Mouse (Mus musculus) embryonic facial prominence, embryonic 13.5 days (tissue): ENCODE results near the gene Bsn. TPM values are rescaled to one million over a fixed set of nuclear protein-coding genes. Genes with fewer than 3 reads are reported as not detected.

Experiments
- ATAC-seq: fragments of 200-750 bp; cut with Nextera tagmentation; 2 replicates; pipeline ENCODE4 v1.8.0; 2017; ENCODE audit warnings: low read depth; ENCODE audit not compliant: insufficient number of reproducible peaks, insufficient read depth, low FRiP score, low TSS enrichment
- H3K27ac ChIP-seq: fragments of 300-500 bp; sonication (generic); 2 replicates; pipeline ENCODE4 v1.5.1; 2015; ENCODE audit warnings: moderate library complexity, mild to moderate bottlenecking, inconsistent platforms
- H3K27me3 ChIP-seq: fragments of 300-500 bp; sonication (generic); 2 replicates; pipeline ENCODE4 v1.6.1; 2015; ENCODE audit warnings: mild to moderate bottlenecking, inconsistent platforms
- H3K36me3 ChIP-seq: fragments of 300-500 bp; sonication (generic); 2 replicates; pipeline ENCODE4 v1.6.1; 2015; ENCODE audit warnings: mild to moderate bottlenecking, inconsistent platforms
- H3K4me1 ChIP-seq: fragments of 300-500 bp; sonication (generic); 2 replicates; pipeline ENCODE4 v1.6.1; 2015; ENCODE audit warnings: inconsistent platforms
- H3K4me2 ChIP-seq: fragments of 300-500 bp; sonication (generic); 2 replicates; pipeline ENCODE4 v1.6.1; 2015; ENCODE audit warnings: moderate library complexity, mild to moderate bottlenecking, inconsistent platforms
- H3K4me3 ChIP-seq: fragments of 300-500 bp; sonication (generic); 2 replicates; pipeline ENCODE4 v1.5.1; 2015; ENCODE audit warnings: mild to moderate bottlenecking, inconsistent platforms
- H3K9ac ChIP-seq: fragments of 300-500 bp; sonication (generic); 2 replicates; pipeline ENCODE4 v1.6.1; 2015; ENCODE audit warnings: mild to moderate bottlenecking, inconsistent platforms
- H3K9me3 ChIP-seq: fragments of 300-500 bp; sonication (generic); 2 replicates; pipeline ENCODE4 v1.6.1; 2016; ENCODE audit warnings: inconsistent platforms
- whole genome bisulfite sequencing: fragments of 180-500 bp; shearing (Covaris S2); methylation state at CpG from one replicate; pipeline ENCODE4 v1.1.7; 2015; ENCODE audit warnings: mixed read lengths; 5-methylcytosine and 5-hydroxymethylcytosine counted together
- polyA plus RNA-seq: library from polyadenylated mRNA; unstranded; fragments of >200 nt; fragmentation: Nextera tagmentation; extraction: Ambion mirVana; gene quantifications from 2 replicates; pipeline ENCODE4 v1.2.1, GENCODE M21; 2015

Bsn gene
- polyA plus RNA-seq, 1 experiment from 2014 or later: 0.63 TPM

DNA sequence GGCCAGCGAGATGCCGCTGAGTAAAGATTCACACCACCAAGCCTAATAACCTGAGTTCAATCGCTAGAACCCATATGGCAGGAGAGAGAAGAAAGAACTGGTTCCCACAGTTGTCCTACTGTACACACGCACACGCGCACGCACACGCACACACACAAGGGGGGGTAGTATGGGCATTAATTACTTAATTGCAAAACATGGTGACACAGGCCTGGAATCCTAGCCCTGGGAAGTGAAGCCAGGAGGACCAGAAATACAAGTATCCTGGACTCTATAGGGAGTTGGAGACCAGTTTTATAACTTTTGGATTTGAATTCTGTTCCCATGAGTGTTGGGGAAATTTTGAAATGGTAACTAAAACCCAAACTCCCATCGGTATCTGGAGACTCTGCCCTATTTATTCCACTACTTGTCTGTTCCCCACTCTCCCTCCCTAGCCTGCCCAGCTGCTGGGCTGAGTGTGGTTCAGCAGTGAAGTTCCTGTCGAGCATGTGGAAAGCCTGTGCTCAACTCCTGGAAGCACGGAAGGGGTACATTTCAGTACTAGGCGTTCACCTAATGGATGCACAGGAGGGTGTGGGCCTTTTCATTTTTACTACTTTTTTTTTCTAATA, 29.7 kb upstream of the Bsn start:
- Histone ChIP-seq H3K4me1 (no peaks in the 10 kb centered on the region; the same call in 1 of the 2 replicates), H3K27ac (no peak overlapping the region), H3K4me3 (no peak overlapping the region), H3K9ac (no peak overlapping the region), H3K27me3 (no peaks in the 10 kb centered on the region), H3K9me3 (no peaks in the 10 kb centered on the region), H3K4me2 (no peak overlapping the region), H3K36me3 (peaks cover 21% of the 10 kb centered on the region)
- whole genome bisulfite sequencing: 80% methylated on average over 12 of the region's 12 CpGs
- ATAC-seq: no peak

DNA sequence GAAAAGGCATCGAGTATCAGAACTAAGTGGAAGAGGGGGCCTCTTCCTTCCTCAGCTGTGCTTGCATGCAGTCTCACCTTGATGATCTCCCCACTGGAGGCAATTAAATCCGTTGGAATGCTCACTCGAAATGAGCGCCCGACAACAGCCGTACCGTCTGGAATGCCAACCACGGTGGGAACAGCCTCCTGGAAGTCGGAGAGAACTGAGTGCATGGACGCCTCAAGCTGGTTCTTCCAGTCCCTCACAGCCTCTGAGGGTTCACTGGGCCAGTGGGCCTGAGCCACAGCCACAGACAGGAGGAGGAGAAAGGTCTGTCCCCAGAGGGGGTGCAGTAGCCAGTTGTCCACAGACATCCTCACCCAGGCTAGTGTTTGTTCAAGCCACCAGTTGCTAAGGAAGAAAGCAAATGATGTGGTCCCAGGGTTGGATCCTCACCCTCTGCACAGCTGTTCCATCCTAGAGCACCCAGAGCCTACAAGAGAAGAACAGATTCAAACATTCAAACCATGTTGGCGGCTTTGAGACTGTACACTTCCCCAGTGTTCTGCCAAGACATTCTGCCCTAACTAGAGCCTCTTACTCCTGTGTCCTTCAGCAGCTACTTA, 27.9 kb upstream of the Bsn start:
- Histone ChIP-seq H3K36me3 (peaks cover 21% of the 10 kb centered on the region), H3K27ac (no peak overlapping the region), H3K9me3 (no peaks in the 10 kb centered on the region), H3K9ac (no peak overlapping the region), H3K27me3 (no peaks in the 10 kb centered on the region), H3K4me3 (no peak overlapping the region), H3K4me2 (no peak overlapping the region), H3K4me1 (no peaks in the 10 kb centered on the region; the same call in 1 of the 2 replicates)
- 68% methylated on average over 11 of the region's 11 CpGs for WGBS
- ATAC-seq: no peak

DNA sequence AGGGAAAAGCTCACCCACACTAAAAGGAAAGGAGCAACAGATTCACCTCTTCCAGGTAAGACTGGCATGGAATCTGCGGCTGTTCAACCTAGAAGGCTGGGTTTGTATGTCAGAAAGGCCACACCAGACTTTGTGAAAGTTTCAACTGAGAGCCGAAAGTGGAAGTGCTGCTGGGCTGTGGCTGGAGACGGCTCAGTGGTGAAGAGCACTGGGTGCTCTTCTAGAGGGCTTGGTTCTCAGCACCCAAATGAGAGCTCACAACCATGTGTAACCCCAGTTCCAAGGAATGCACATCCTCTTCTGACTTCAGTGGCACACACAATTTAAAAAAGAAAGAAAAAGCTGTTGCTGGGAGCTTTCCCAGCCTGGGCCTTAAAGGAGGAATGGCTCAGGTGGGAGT, 27.2 kb upstream of the Bsn start:
- Histone ChIP-seq H3K9me3 (no peaks in the 10 kb centered on the region), H3K27ac (no peak overlapping the region), H3K4me3 (no peak overlapping the region), H3K36me3 (peaks cover 21% of the 10 kb centered on the region), H3K4me2 (no peak overlapping the region), H3K27me3 (no peaks in the 10 kb centered on the region), H3K9ac (no peak overlapping the region), H3K4me1 (peaks cover 3% of the 10 kb centered on the region; the same call in 1 of the 2 replicates)
- no peak for ATAC-seq
- whole genome bisulfite sequencing: 92% methylated on average over 3 of the region's 3 CpGs

DNA sequence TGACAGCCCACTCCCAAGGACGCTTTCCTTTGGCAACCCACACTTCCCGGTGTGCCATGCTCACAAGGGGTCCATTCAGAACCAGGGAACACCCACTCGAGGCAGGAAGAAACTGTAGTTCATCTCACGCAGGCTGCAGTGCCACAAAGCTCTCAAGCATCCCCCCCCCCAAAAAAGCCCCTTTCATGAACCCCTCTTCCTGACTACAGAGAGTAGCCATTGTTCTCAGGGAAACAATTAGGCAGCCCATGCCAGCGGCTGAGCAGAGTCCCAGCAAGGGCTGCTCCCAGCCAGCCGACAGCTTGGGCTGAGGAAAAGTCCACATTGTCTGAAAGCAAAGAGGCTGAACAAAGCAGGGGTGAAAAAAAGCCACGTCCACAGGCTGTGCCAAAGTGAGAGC, 22.9 kb upstream of the Bsn start:
- ATAC-seq: no peak
- H3K27ac ChIP-seq: peak overlapping the region; percentile 60
- 0 out of 2 replicates have a peak overlapping the region, but pooled peaks have one; percentile 32 for H3K9ac ChIP-seq
- H3K36me3 ChIP-seq: peaks cover 39% of the 10 kb centered on the region
- H3K9me3 ChIP-seq: no peaks in the 10 kb centered on the region
- no peak overlapping the region for H3K4me2 ChIP-seq
- 28% methylated on average over 7 of the region's 7 CpGs for WGBS
- no peak overlapping the region for H3K4me3 ChIP-seq
- H3K4me1 ChIP-seq: peaks cover 4% of the 10 kb centered on the region; the same call in 1 of the 2 replicates
- H3K27me3 ChIP-seq: no peaks in the 10 kb centered on the region

DNA sequence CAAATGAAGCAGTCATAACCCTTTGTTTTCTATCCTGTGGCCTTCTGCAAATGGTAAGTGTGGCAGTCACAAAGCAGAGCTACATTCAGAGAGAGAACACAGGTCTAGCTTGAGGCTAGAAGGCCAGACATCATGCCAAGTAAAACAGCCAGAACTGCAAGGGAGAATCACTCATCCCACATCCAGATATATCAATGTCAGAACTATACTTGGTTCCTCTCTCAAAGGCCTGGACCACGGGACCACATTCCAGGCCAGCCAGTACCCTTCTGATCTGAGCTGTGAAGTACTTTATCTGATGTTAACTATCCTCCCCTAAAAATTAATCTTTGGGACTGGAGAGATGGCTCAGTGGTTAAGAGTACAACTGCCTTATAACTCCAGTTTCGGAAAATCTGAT, 22.2 kb upstream of the Bsn start:
- WGBS: 75% methylated on average over 2 of the region's 2 CpGs
- H3K27ac ChIP-seq: no peak overlapping the region
- peaks cover 4% of the 10 kb centered on the region; the same call in 1 of the 2 replicates for H3K4me1 ChIP-seq
- H3K9ac ChIP-seq: no peak overlapping the region
- H3K9me3 ChIP-seq: no peaks in the 10 kb centered on the region
- H3K36me3 ChIP-seq: peaks cover 39% of the 10 kb centered on the region
- no peaks in the 10 kb centered on the region for H3K27me3 ChIP-seq
- no peak for ATAC-seq
- H3K4me3 ChIP-seq: no peak overlapping the region
- no peak overlapping the region for H3K4me2 ChIP-seq

DNA sequence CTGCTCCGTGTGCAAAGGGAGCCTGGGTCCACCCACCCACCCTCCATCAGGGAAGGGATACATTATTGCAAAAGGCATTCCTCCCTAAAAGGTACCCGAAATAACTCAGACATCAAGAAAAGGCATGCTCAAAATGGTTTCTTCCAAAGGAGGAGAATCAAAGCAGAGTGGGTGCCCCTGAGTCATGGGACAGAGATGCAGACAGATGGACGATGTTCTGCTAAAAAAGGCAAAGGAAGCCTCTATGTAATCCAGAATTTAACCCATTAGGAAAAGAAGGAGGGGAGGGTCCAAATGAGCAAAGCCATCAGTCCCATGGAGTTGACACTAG, 15.4 kb upstream of the Bsn start:
- H3K36me3 ChIP-seq: peaks cover 37% of the 10 kb centered on the region

DNA sequence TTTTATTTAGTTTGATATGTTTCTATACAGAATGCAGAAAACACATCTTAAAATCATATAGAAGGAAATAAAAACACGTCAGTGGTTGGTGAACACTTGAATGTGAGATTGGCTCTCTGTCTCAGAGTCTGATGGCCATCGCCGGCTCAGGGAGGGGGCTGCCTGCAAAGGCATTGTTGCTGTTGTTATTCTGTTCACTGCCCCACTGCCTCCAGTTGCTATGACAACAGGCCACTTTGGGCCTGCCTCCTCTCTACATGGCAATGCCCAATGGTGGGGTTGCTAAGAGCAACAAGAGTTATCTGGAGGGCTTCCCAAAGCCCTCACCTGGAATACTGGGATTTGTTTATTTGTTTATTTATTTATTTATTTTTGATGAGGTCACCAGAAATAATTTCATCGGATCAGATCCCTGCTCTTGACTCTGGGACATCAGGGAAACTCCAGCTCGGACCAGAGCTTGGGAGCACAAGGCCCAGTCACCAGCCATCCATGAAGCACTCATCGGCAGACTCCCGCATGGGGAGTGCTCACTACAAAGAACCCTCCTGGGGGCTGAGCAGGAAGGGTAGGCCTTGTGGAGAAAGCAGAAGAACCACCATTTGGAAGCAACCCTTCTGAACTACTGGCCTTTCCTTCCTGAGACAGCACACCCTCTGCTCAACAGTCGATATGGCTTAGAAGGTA, 14.8 kb upstream of the Bsn start:
- 73% methylated on average over 8 of the region's 8 CpGs for WGBS

More for the DNA sequence above, 15.4 kb upstream of the Bsn start:
- ATAC-seq: no peak
- H3K4me1 ChIP-seq: peaks cover 10% of the 10 kb centered on the region
- no peak overlapping the region for H3K27ac ChIP-seq
- WGBS: 85% methylated on average over 3 of the region's 3 CpGs
- H3K4me2 ChIP-seq: no peak overlapping the region
- no peaks in the 10 kb centered on the region for H3K9me3 ChIP-seq
- no peaks in the 10 kb centered on the region for H3K27me3 ChIP-seq
- no peak overlapping the region for H3K4me3 ChIP-seq
- no peak overlapping the region for H3K9ac ChIP-seq

GRCm38 (mm10) chr9:108203015-108203414, 12.8 kb upstream of the Bsn start:
- Histone ChIP-seq H3K4me2 (no peak overlapping the region), H3K9me3 (no peaks in the 10 kb centered on the region), H3K36me3 (peaks cover 17% of the 10 kb centered on the region), H3K27me3 (no peaks in the 10 kb centered on the region), H3K4me3 (no peak overlapping the region), H3K4me1 (peaks cover 15% of the 10 kb centered on the region), H3K9ac (no peak overlapping the region), H3K27ac (no peak overlapping the region)
- WGBS: 36% methylated on average over 13 of the region's 13 CpGs
- ATAC-seq: no peak

More for the DNA sequence above, 14.8 kb upstream of the Bsn start:
- Histone ChIP-seq H3K9me3 (no peaks in the 10 kb centered on the region), H3K27ac (no peak overlapping the region), H3K36me3 (peaks cover 37% of the 10 kb centered on the region), H3K27me3 (no peaks in the 10 kb centered on the region), H3K9ac (no peak overlapping the region), H3K4me3 (no peak overlapping the region), H3K4me2 (no peak overlapping the region), H3K4me1 (peaks cover 15% of the 10 kb centered on the region)
- ATAC-seq: no peak

- no peak overlapping the region for H3K4me3 ChIP-seq
- H3K9ac ChIP-seq: no peak overlapping the region
- H3K27me3 ChIP-seq: no peaks in the 10 kb centered on the region
- 98% methylated on average over 2 of the region's 2 CpGs for WGBS
- ATAC-seq: no peak
- no peaks in the 10 kb centered on the region for H3K9me3 ChIP-seq
- no peak overlapping the region for H3K4me2 ChIP-seq
- H3K27ac ChIP-seq: no peak overlapping the region
- peaks cover 19% of the 10 kb centered on the region for H3K4me1 ChIP-seq
- peaks cover 9% of the 10 kb centered on the region for H3K36me3 ChIP-seq
Observed at GRCm38 (mm10) chr9:108202169-108202568, 12.0 kb upstream of the Bsn start.

DNA sequence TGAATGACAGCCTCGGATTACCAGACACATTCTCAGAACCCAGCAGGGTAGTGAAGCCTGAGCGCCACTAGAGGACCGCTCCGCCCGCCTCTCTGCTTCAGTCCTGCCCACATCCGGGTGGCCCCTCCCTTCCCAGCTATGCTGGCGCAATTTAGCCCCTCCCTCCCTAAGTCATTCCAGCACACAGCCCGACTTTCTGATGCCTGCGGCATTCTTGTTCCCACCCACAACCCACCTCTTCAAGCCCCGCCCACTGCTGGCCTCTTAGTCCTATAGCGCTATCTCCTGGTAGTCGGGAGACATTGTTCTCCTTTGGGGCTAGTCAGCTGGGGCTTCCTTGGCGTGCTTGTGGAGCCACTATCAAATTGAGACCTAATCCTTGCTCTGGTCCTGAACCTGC, 11.0 kb upstream of the Bsn start:
- Histone ChIP-seq H3K27me3 (no peaks in the 10 kb centered on the region), H3K9me3 (no peaks in the 10 kb centered on the region), H3K4me1 (peaks cover 24% of the 10 kb centered on the region), H3K9ac (peak overlapping the region; percentile 41; the same call in 1 of the 2 replicates), H3K36me3 (peaks cover 1% of the 10 kb centered on the region; the same call in 1 of the 2 replicates), H3K4me2 (peak overlapping the region; percentile 51), H3K4me3 (peak overlapping the region; percentile 25), H3K27ac (no peak overlapping the region; the same call in 1 of the 2 replicates)
- WGBS: 1% methylated on average over 13 of the region's 13 CpGs
- peak; percentile 85 for ATAC-seq

DNA sequence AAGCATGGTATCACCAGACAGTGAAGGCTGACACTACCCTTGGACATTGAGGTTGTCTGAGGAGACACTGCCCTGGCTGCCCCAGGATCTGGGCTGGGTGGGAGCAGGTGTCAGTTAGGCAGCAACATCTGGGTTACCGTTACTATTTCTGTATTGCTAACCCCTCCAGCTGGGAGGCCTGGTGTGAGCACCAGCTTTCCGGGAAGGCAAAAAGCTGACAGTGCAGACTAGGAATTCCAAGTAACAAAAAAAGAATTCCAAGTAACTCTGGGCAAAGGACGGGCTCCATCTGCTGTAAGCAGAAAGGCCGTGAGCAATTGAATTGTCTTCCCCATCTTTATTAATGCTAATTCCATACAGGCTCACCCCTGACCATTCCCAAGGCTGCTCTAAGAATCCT, 8.4 kb upstream of the Bsn start:
- Histone ChIP-seq H3K4me3 (no peak overlapping the region), H3K27ac (no peak overlapping the region), H3K4me2 (no peak overlapping the region), H3K9ac (no peak overlapping the region), H3K36me3 (no peaks in the 10 kb centered on the region), H3K27me3 (no peaks in the 10 kb centered on the region), H3K9me3 (no peaks in the 10 kb centered on the region), H3K4me1 (peaks cover 24% of the 10 kb centered on the region)
- ATAC-seq: no peak
- 51% methylated on average over 4 of the region's 4 CpGs for WGBS
